Comparison of ENCODE assay signal across 32 mouse cellular contexts in genomic region chr12:30109646-30110605, GRCm38 (mm10). TPM values are rescaled to one million over a fixed set of nuclear protein-coding genes. Genes with fewer than 3 reads are reported as not detected.
DNase-seq lines count a peak whose midpoint lies in the region; ATAC-seq and TF ChIP-seq lines count a peak whose summit lies in the region.
"Had no signal": no experiment of that assay in that cellular context is flagged by ENCODE, and none has a peak within 500 bp of the region (broad histone marks: within the 10 kb centered on the region; RNA-seq: fewer than 3 reads in every experiment).

No protein-coding gene starts in this region.

- no peak overlapping the region for H3K4me3 ChIP-seq in ES-E14 (ENCODE audit: insufficient read depth in 1 of 2, low read depth in 1 of 2, low read length in 2 of 2, poor library complexity in 1 of 2, severe bottlenecking in 1 of 2)
- H3K4me3 ChIP-seq in intestine, embryonic 15.5 days (replicated peaks) = no peak overlapping the region
- H3K4me3 ChIP-seq: embryonic facial prominence, embryonic 13.5 days; erythroblast, embryonic 14.5 days; forebrain, embryonic 12.5 days; hindbrain, embryonic 12.5 days; midbrain, embryonic 15.5 days; neural tube, embryonic 12.5 days had no signal

- H3K27me3 ChIP-seq in intestine, embryonic 15.5 days (replicated peaks) = no peaks in the 10 kb centered on the region
- H3K27me3 ChIP-seq: CH12.LX; embryonic facial prominence, embryonic 13.5 days; forebrain, embryonic 12.5 days; hindbrain, embryonic 12.5 days; midbrain, embryonic 15.5 days; neural tube, embryonic 12.5 days had no signal

- H3K9ac ChIP-seq in ES-E14 (ENCODE audit: insufficient read depth, low read depth, low read length, poor library complexity, severe bottlenecking) = no peak overlapping the region
- H3K9ac ChIP-seq in intestine, embryonic 15.5 days = no peak overlapping the region
- H3K9ac ChIP-seq: embryonic facial prominence, embryonic 13.5 days; forebrain, embryonic 12.5 days; hindbrain, embryonic 12.5 days; liver, postnatal 0 days; midbrain, embryonic 15.5 days; neural tube, embryonic 12.5 days had no signal

- in situ Hi-C loops in ES-E14 (cut with MboI; ENCODE audit: low sequenced_read_pairs in 2 of 2, unreplicated experiment in 2 of 2) = no loop called here

- H3K4me2 ChIP-seq in intestine, embryonic 15.5 days (replicated peaks) = no peak overlapping the region
- H3K4me2 ChIP-seq: embryonic facial prominence, embryonic 13.5 days; forebrain, embryonic 12.5 days; heart, embryonic 11.5 days; hindbrain, embryonic 12.5 days; liver, embryonic 11.5 days; midbrain, embryonic 15.5 days; neural tube, embryonic 12.5 days had no signal

- 77% methylated on average over 14 of the region's 14 CpGs for WGBS in intestine, embryonic 15.5 days

- H3K27ac ChIP-seq in ES-E14 (ENCODE audit: insufficient read depth, low read depth, low read length, poor library complexity, severe bottlenecking) = no peak overlapping the region
- no peak overlapping the region for H3K27ac ChIP-seq in intestine, embryonic 15.5 days
- H3K27ac ChIP-seq: embryonic facial prominence, embryonic 13.5 days; forebrain, embryonic 12.5 days; hindbrain, embryonic 12.5 days; macrophage; midbrain, embryonic 15.5 days; neural tube, embryonic 12.5 days had no signal

- ATAC-seq in intestine, embryonic 15.5 days = no peak
- ATAC-seq: liver, postnatal 0 days; lung, postnatal 0 days; midbrain, embryonic 15.5 days had no signal

- no peaks in the 10 kb centered on the region for H3K36me3 ChIP-seq in ES-E14 (ENCODE audit: control insufficient read depth, insufficient read depth, low read length, poor library complexity, severe bottlenecking)
- H3K36me3 ChIP-seq in intestine, embryonic 15.5 days = no peaks in the 10 kb centered on the region
- H3K36me3 ChIP-seq: embryonic facial prominence, embryonic 13.5 days; forebrain, embryonic 12.5 days; hindbrain, embryonic 12.5 days; midbrain, embryonic 15.5 days; neural tube, embryonic 12.5 days had no signal

- intact Hi-C loops in heart, postnatal 25 days (cut with DNase I) = no loop called here

- DNase-seq in heart, adult 11 months = peak; percentile 81
- no peak for DNase-seq in heart, postnatal 25 days (ENCODE audit: low spot score)
- DNase-seq in ES-E14 (ENCODE audit: low read depth, low spot score) = peak; percentile 27
- peak; percentile 52 for DNase-seq in brain, adult 2 months (ENCODE audit: low read depth, low spot score)
- DNase-seq in layer of hippocampus, adult 9-11 months = peak; percentile 71
- no peak for DNase-seq in cerebellum, postnatal 10 days
- DNase-seq: adrenal gland, postnatal 36 days; B cell, adult 2 months; cerebellum, adult 18-20 months; cerebellum, postnatal 36 days; embryo, embryonic 11 days; heart, postnatal 10 days; kidney, adult 18-20 months; kidney, postnatal 4 days; liver, postnatal 0 days; thymus, adult 2 months had no signal

- no peaks in the 10 kb centered on the region for H3K9me3 ChIP-seq in ES-E14 (ENCODE audit: control insufficient read depth, insufficient read depth, low read depth, low read length)
- no peaks in the 10 kb centered on the region for H3K9me3 ChIP-seq in intestine, embryonic 15.5 days
- H3K9me3 ChIP-seq: embryonic facial prominence, embryonic 13.5 days; forebrain, embryonic 12.5 days; hindbrain, embryonic 12.5 days; midbrain, embryonic 15.5 days; neural tube, embryonic 12.5 days had no signal

- H3K4me1 ChIP-seq in ES-E14 (ENCODE audit: control insufficient read depth in 2 of 2, insufficient read depth in 2 of 2, low read length in 2 of 2, poor library complexity in 1 of 2) = 0 out of 4 replicates have a peak, but pooled peaks cover 0 to 4% of the 10 kb centered on the region in 2 experiments
- H3K4me1 ChIP-seq in intestine, embryonic 15.5 days (replicated peaks) = no peaks in the 10 kb centered on the region
- H3K4me1 ChIP-seq: embryonic facial prominence, embryonic 13.5 days; forebrain, embryonic 12.5 days; hindbrain, embryonic 12.5 days; midbrain, embryonic 15.5 days; neural tube, embryonic 12.5 days had no signal

TF ChIP-seq in ES-E14, 5 proteins besides CTCF, POLR2A, EP300 and RAD21:
- TF ChIP-seq ZC3H11A (IDR thresholded peaks at IDR 0.05; ENCODE audit: borderline replicate concordance, low read depth, low read length) (no peak), MAFK (IDR thresholded peaks at IDR 0.05; ENCODE audit: insufficient read depth, low read depth, low read length) (no peak), CHD2 (IDR thresholded peaks at IDR 0.05; ENCODE audit: low read depth, low read length) (no peak), ZNF384 (IDR thresholded peaks at IDR 0.05; ENCODE audit: low read depth, low read length) (no peak), HCFC1 (IDR thresholded peaks at IDR 0.05; ENCODE audit: borderline replicate concordance, insufficient read depth, low read length) (no peak)

RNA-seq across cellular contexts. Expression of gene Tpo, which starts 22.5 kb away (rescaled TPM):
- total RNA-seq in heart, postnatal 25 days (2021) = not detected
- 0.26 and 0.31 TPM in 2 replicates for total RNA-seq in ES-E14 (2012; rRNA removed)
- polyA plus RNA-seq in intestine, embryonic 15.5 days (2015; fragmentation: Nextera tagmentation; extraction: Ambion mirVana) = 0.04 TPM in 1 of 2 replicates, not detected in the other
- total RNA-seq: adrenal gland, postnatal 36 days; CH12.LX; gastrocnemius, adult 8-10 months; heart, postnatal 10 days had no signal
- polyA plus RNA-seq: embryonic facial prominence, embryonic 13.5 days; erythroblast, embryonic 14.5 days; forebrain, embryonic 12.5 days; heart, embryonic 11.5 days; hindbrain, embryonic 12.5 days; kidney, embryonic 16.5 days; limb, embryonic 11.5 days; liver, embryonic 11.5 days; liver, postnatal 0 days; lung, postnatal 0 days; macrophage; neural tube, embryonic 12.5 days; stomach, embryonic 16.5 days had no signal

Comparison
In these comparisons a context has a peak if more than half of its experiments do, and no peak if none do; other contexts are left out.
1. DNase-seq: peak in heart, adult 11 months (single experiment), ES-E14 (single experiment), brain, adult 2 months (single experiment) and layer of hippocampus, adult 9-11 months (single experiment); none in heart, postnatal 25 days (single experiment) and cerebellum, postnatal 10 days (0 of 2).